In the genomic region with DNA sequence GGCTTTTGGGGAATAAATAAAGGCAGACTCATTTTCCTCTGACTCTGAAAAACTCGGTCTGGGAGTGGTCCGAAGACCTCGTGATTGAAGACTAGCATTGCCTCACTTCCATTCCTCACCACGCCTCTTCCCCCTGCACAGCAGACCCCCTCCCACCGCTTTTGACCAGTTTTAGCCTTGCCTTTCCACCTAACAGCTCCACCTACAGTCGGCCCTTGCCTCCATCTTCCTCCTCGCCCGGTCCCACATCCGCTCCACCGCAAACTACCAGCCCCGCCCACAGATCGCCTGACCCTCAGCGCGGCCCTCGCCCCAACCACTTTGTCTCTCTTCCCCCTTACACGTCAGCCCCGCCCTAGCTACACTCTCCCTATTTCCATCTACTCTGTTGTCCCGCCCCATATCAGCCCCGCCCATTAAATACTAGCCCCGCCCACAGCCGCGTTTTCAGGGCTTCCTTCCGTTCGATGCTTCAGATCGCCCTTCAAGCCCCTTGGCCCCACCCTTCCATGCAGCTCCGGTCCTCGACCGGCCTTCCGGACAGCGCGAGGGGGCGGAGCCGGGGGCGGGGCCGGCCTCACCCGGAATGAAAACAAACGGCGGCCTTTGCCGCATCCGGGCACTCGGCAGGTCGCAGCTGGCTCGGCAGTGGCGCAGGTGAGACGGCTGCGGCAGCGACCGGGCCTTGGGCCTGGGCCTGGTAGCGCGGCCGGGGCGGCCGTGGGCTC, we compare ENCODE assay signal across 7 mouse cellular contexts. TPM values are rescaled to one million over a fixed set of nuclear protein-coding genes. Genes with fewer than 3 reads are reported as not detected.
DNase-seq lines count a peak whose midpoint lies in the region; ATAC-seq lines count a peak whose summit lies in the region.

A gene (plus strand): TSS at position 167 of the 728 bp plus-strand sequence.

- under 1% methylated on average over 53 of the region's 53 CpGs for WGBS in embryonic facial prominence, embryonic 11.5 days
- WGBS in limb, embryonic 10.5 days, result 1% methylated on average over 46 of the region's 53 CpGs
- WGBS in midbrain, embryonic 13.5 days, result under 1% methylated on average over 52 of the region's 53 CpGs

- no peaks in the 10 kb centered on the region for H3K27me3 ChIP-seq in embryonic facial prominence, embryonic 11.5 days (ENCODE audit: control insufficient read depth, insufficient read depth, low read length)
- no peaks in the 10 kb centered on the region for H3K27me3 ChIP-seq in limb, embryonic 10.5 days (ENCODE audit: low read depth, poor library complexity, severe bottlenecking)
- no peaks in the 10 kb centered on the region for H3K27me3 ChIP-seq in midbrain, embryonic 13.5 days

- no peaks in the 10 kb centered on the region for H3K4me1 ChIP-seq in embryonic facial prominence, embryonic 11.5 days (ENCODE audit: control insufficient read depth, insufficient read depth, low read length)
- H3K4me1 ChIP-seq in limb, embryonic 10.5 days, result peaks cover 11% of the 10 kb centered on the region
- peaks cover 22% of the 10 kb centered on the region for H3K4me1 ChIP-seq in midbrain, embryonic 13.5 days (replicated peaks)

- peak within 1 kb of the TSS; percentile 75 for H3K9ac ChIP-seq in embryonic facial prominence, embryonic 11.5 days (replicated peaks; ENCODE audit: low read length)
- H3K9ac ChIP-seq in midbrain, embryonic 13.5 days (replicated peaks), result peak within 1 kb of the TSS; percentile 86

- H3K9me3 ChIP-seq in embryonic facial prominence, embryonic 11.5 days (replicated peaks; ENCODE audit: control insufficient read depth, low read length), result no peaks in the 10 kb centered on the region
- H3K9me3 ChIP-seq in limb, embryonic 10.5 days (replicated peaks), result no peaks in the 10 kb centered on the region
- no peaks in the 10 kb centered on the region for H3K9me3 ChIP-seq in midbrain, embryonic 13.5 days

- no peaks in the 10 kb centered on the region for H3K36me3 ChIP-seq in embryonic facial prominence, embryonic 11.5 days (replicated peaks; ENCODE audit: control insufficient read depth, insufficient read depth, low read depth, low read length)
- peaks cover 17% of the 10 kb centered on the region for H3K36me3 ChIP-seq in limb, embryonic 10.5 days
- peaks cover 13% of the 10 kb centered on the region for H3K36me3 ChIP-seq in midbrain, embryonic 13.5 days

- DNase-seq in adrenal gland, postnatal 14 days, result peak; percentile 99
- DNase-seq in embryonic facial prominence, embryonic 11.5 days (ENCODE audit: low spot score), result peak; percentile 99
- DNase-seq in kidney, adult 11 months, result peak; percentile 98
- peak; percentile 99 for DNase-seq in limb, embryonic 10.5 days (ENCODE audit: low spot score)
- peak; percentile 94 for DNase-seq in spleen, adult 12 weeks (ENCODE audit: low spot score)

- peak within 1 kb of the TSS; percentile 34 for H3K4me2 ChIP-seq in embryonic facial prominence, embryonic 11.5 days (ENCODE audit: low read depth, low read length)
- peak within 1 kb of the TSS; percentile 61 for H3K4me2 ChIP-seq in midbrain, embryonic 13.5 days (replicated peaks)

- ATAC-seq in embryonic facial prominence, embryonic 11.5 days (replicated peaks; ENCODE audit: insufficient number of reproducible peaks, low FRiP score, low TSS enrichment, low read depth), result peak; percentile 98
- ATAC-seq in granulocyte monocyte progenitor cell, adult 5-6 weeks (replicated peaks; ENCODE audit: poor library complexity, severe bottlenecking), result peak; percentile 87
- ATAC-seq in midbrain, embryonic 13.5 days, result peak; percentile 98

- H3K4me3 ChIP-seq in embryonic facial prominence, embryonic 11.5 days (ENCODE audit: low read depth, low read length), result peak within 1 kb of the TSS; percentile 85
- peak within 1 kb of the TSS; percentile 95 for H3K4me3 ChIP-seq in limb, embryonic 10.5 days
- H3K4me3 ChIP-seq in midbrain, embryonic 13.5 days (replicated peaks), result peak within 1 kb of the TSS; percentile 92

- H3K27ac ChIP-seq in embryonic facial prominence, embryonic 11.5 days (replicated peaks; ENCODE audit: low read depth, low read length), result peak within 1 kb of the TSS; percentile 75
- peak within 1 kb of the TSS; percentile 93 for H3K27ac ChIP-seq in limb, embryonic 10.5 days
- H3K27ac ChIP-seq in midbrain, embryonic 13.5 days, result peak within 1 kb of the TSS; percentile 89

RNA-seq across cellular contexts. Expression of the gene that starts here (rescaled TPM):
- total RNA-seq in adrenal gland, postnatal 14 days (2021), result 45.4 and 50.7 TPM in 2 replicates
- polyA plus RNA-seq in embryonic facial prominence, embryonic 11.5 days (2014; fragmentation: Nextera tagmentation; extraction: Ambion mirVana), result 37.3 and 38.6 TPM in 2 replicates
- 28.2 and 30.4 TPM in 2 replicates for total RNA-seq in granulocyte monocyte progenitor cell, adult 5-6 weeks (2014; fragmentation: Nextera tagmentation)
- 33.1 and 37.6 TPM in 2 replicates for total RNA-seq in granulocyte monocyte progenitor cell, adult 5-6 weeks (2017)
- polyA plus RNA-seq in limb, embryonic 10.5 days (2016; fragmentation: Nextera tagmentation; extraction: Ambion mirVana), result 23.7 and 26.9 TPM in 2 replicates
- 41.2 and 42.8 TPM in 2 replicates for polyA plus RNA-seq in midbrain, embryonic 13.5 days (2015; fragmentation: Nextera tagmentation; extraction: Ambion mirVana)

Comparison
In these comparisons a context has a peak if more than half of its experiments do, and no peak if none do; other contexts are left out.
1. Peak in every context shown above with its lines: DNase-seq, ATAC-seq, H3K4me3 ChIP-seq and H3K27ac ChIP-seq.